Mouse (Mus musculus): ENCODE measurements at regions not wholly inside any gene's neighbourhood (a gene's known extent, or its start where the extent isn't known, plus 50 kb on each side); places are given as distances from the start of the nearest gene placed in this dataset.
A peak's percentile ranks its signal among the peaks of the same experiment; 100 is the strongest.
"Not testable (repeated sequence)": the region's sequence is repeated elsewhere in the genome, so short reads cannot be mapped to it uniquely, and the experiment has no call there.

DNA sequence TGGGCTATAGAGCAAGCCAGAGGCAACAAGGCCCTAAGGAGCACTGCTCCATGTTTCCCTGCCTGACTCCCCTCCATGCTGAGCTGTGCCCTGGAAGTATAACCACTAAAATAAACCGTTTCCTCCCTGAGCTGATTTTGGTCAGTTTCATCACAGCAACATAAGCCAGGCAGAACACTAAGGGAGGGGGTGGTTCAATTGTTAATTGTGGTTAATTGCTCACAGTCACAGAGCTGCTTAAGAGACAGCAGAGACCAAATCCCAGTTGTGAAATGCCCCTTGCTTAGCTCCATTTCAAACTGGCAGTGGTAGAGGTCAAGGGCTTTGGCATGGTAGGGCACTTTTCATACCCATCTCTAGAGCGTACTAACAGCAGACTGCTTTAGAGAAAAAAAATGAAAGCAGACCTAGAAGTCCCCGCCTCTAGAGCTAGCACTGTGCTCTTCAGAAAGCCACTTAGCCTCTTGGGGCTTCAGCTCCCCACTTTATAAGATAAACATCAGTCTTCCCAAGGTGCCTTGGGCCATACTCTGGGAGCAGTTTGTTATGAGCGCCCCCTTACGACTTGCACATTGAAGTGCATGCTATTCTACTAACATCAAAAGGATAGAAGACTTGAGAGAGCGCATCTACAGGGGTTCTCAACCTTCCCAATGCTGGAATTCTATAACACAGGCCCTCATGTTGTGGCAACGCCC is 380.3 kb upstream of the Zfp703 start:
- no peak for DNase-seq (ENCODE audit: low read depth, low spot score)

DNA sequence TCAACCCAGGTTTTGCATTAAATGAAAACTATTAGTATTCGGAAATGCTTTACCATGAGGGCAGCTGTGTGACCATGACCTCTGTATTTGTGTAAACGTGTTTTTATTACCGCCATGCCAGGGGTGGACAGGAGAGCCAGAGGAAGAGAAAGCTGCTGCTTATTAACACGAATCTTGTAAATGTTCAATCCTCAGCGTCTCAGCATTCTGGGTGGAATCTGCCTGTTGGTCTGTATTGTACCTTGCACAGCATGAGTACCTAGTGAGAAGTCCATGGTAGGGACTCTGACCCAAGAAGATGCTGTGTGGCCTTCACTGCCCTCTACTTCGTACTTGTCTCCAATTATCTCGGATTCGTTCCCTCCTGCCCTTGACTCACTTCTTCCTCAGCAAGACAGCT is 378.6 kb upstream of the Zfp703 start:
- no peak for DNase-seq (ENCODE audit: low read depth, low spot score)

- DNase-seq (ENCODE audit: low read depth, low spot score), result no peak
These were observed 377.0 kb upstream of the Zfp703 start for GRCm38 (mm10) chr8:26600127-26600526.

- no peak for DNase-seq (ENCODE audit: low read depth, low spot score)
These were observed 369.1 kb upstream of the Zfp703 start for GRCm38 (mm10) chr8:26608001-26608400.

DNA sequence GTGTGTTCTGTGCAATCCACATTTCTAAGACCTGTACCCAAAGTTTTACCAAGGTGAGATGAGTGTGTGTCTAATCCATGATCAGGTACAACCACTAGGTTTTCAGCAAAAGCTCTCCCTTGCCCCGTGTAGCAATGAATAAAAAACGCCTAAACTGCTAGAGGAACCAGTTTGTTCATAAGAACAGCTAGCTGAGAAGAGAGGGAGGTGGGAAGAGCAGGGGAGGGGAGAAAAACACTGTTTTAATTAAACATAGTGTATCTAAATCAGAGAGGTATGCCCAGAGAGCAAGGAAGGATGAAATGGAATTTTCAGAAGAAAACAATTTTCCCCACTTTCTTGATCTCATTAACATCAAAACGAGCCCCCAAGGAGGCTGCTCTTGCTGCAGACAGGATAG is 368.5 kb upstream of the Zfp703 start:
- no peak for DNase-seq (ENCODE audit: low read depth, low spot score)

- no peak for DNase-seq (ENCODE audit: low read depth, low spot score)
These were observed 365.0 kb upstream of the Zfp703 start for GRCm38 (mm10) chr8:26612153-26612552.

DNA sequence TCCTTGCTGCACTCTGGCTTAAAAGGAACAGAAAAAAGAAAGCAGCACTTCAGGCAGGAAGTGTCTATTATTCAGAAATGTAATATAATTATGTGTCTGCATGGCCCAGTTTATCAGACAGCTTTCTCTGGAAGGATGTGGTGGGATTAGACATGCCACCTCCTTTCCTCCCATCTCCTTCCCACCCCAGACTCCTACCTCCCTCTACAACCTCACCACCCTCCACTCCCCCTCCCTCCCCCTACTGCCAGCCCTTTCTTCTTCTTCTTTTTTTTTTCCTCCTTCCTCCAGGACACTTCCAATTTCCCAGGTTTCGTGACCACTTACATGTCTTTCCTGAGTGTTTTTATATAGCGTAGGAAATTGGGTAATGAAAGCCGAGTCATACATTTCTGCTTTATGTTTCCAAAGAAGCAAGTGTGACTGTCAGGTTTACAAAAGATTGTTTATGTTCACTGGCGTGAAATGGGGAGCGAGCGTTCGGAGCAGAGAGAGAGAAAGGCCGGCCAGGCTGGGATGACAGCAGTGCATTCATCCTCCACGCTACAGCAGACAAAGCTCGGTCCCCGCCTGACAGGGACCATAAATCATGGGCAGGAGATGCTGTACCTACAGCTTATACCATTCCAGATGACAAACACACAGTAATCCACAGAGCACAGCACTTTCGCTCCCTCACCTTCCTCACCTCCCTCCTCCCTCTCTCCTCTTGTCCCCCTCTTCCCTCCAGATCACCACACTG is 354.6 kb upstream of the Zfp703 start:
- DNase-seq (ENCODE audit: low read depth, low spot score), result no peak

GRCm38 (mm10) chr8:26626186-26626585 is 350.9 kb upstream of the Zfp703 start:
- DNase-seq (ENCODE audit: low read depth, low spot score), result no peak

DNA sequence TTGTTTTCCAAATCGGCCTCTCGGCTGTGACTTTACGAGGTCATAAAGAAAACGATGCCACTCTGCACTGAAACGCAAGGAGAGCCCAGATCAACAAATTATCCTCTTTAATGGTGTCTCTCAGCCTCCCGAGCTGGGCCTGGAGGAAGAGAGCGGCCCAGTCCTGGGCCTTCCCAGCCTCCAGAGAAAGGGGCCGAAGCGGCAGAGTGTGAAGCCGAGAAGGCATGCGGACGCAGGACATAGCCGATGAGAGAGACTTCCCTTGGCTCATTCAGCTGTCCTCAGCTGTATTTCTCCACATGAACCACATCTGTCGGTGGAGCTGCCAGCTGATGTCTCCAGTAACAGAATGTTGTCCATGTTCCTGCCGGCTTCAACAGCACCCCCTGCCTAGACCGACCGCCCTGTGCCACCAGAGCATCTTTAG is 350.5 kb upstream of the Zfp703 start:
- peak; percentile 27 for DNase-seq (ENCODE audit: low read depth, low spot score)

- DNase-seq (ENCODE audit: low read depth, low spot score), result no peak
These were observed 349.8 kb upstream of the Zfp703 start for GRCm38 (mm10) chr8:26627191-26627891.

GRCm38 (mm10) chr8:26630544-26630943 is 346.6 kb upstream of the Zfp703 start:
- no peak for DNase-seq (ENCODE audit: low read depth, low spot score)

DNA sequence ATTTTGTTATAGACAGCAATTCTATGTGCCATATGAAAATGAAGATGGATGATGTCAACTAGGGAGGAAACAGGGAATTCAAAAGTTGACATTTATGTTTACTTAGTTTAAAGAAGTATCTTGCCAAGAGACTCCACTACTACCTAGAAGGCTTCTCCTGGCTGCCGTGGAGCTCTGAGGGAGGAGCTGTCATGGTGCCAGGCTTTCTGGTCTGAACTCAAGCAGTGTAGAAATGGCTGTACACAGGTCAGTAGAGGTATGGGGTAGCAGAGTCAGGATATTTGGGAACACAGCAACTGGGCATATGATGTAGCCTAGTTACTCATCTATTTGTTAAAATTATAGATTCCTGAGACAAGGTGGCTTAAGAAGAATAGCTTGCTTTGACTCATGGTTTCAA is 341.4 kb upstream of the Zfp703 start:
- no peak for DNase-seq (ENCODE audit: low read depth, low spot score)

- not testable (repeated sequence) for DNase-seq (ENCODE audit: low read depth, low spot score)
These were observed 331.8 kb upstream of the Zfp703 start for GRCm38 (mm10) chr8:26645375-26645774.

GRCm38 (mm10) chr8:26650287-26650686 is 326.8 kb upstream of the Zfp703 start:
- DNase-seq (ENCODE audit: low read depth, low spot score), result no peak

DNA sequence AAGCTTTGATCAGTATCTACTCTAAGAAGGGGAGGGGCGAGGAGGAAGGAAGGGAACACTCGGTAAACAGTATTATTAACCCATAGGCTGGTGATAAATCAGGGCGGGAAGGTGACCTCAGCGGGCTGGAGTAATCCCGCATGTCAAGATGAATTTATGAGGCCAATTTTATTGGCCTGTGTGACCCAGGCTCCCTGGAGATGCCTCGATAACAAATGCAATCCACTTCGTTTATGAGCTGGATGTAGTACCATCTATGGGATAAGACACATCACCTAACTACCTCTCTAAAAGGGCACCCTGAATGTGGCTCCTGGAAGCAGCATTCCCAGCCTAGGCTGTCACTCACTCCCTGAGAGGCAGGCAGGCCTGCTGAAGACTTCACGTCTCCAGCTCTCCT is 321.2 kb upstream of the Zfp703 start:
- no peak for DNase-seq (ENCODE audit: low read depth, low spot score)

DNA sequence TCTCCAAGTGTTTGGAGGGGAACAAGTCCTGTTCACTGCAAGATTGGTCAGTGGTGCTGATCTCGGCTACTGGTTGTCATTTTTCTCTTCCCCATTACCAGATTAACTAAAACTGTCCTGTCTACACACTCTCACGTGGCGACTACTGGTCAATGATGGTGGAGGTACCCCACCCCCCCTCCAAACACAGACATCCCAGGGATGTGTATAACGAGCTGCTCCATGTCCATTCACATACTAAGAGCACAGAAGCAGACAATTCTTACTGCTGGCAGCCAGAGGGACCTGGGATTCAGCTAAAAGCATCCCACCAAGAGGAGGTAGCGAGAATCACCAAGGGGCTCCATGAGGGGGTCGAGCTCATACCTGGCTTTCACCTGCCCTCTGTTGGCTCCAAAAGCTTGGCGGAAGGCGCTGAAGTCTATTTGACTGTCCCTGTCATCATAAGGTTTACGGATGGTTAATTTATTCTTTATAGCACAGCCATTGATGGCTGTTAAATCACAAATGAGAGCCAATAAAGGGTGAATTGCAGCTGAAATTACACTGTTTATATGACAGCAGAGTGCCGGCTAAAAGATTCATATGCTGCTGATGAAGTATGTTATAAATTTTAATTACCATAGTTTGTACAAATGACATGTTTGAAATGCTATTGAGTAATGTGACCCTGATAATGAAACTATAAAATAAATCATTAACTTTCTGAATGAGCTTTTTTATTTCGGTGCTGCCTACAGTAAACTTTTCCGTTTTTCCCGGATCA is 320.6 kb upstream of the Zfp703 start:
- DNase-seq (ENCODE audit: low read depth, low spot score), result no peak

DNA sequence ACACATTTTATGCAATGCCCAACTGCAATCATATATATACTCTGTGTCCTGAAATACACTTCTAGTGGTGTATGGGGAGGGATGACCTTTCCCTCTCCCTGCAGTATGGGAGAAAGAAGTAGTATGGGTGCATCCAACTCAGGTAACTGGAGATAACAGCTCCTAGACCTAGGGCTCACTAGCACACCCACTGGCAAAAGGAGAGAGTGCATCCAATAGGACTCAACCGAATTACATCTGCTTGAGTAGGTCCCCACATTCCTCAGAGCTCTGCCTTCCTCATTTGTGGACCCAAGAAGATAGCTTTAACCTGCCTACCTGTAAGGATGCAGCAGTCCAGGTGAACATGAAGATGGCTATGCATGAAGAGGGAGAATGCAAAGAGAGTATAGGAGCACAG is 317.7 kb upstream of the Zfp703 start:
- DNase-seq (ENCODE audit: low read depth, low spot score), result no peak

DNA sequence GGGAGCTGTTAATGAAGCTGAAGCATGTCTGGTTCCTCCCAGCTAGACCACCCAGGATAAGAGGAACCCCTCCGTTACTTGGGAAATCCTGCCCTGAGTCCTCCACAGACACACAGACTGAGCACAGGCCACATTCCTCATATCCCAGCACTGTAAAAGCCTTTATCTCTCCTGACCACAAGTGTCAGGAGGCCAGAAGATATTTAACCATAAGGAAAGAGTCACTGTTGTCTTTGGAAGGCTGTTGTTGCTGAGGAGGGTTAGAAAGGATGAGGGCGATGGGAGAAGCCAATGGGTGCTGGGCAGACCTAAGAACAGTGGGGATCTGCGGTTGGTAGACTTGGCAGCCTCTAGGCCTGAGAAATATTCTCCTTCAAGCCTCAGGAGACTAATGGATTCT is 307.6 kb upstream of the Zfp703 start:
- DNase-seq (ENCODE audit: low read depth, low spot score), result no peak

DNA sequence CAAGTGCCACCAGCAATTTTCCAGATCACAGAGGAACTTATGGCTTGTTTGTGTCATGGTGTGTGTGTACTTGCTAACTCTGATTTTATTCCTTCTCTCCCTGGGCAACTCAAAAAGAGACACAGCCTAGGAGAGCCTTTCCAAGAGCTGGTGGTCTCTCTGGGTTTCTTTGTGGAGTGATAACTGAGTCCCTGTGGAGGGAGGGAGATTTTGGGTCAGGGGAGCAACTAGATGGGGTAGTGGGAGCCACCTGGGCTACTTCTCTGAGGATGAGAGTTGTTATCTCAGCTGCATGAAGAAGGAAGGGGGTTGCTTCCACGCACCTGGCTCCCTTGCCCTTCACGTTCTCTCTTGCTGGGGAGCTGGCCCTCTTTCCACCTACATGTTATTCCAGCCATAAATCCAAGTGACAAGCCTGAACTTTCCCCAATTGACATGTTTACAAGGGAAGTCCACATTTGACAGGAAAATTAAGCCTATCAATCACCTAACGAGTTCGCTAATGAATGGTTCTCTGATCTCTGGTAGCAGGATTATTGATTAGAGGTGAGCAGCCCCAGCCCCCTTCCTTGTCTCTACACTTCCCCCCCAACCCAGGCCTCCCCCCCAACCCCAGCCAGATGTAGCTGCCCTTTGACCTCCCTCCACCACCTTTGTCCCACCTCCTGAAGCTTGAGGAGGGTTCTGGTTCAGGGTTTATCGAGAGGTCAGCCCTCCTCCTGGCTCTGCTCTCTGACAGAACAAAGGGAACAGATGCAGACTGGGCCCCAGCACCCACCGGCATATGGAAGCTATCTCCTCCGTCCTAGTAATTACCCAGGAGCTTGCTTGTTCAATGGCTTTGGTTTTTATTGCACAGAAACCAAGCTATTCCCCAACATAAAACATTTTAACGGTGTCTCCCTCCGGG is 304.4 kb upstream of the Zfp703 start:
- DNase-seq (ENCODE audit: low read depth, low spot score), result no peak

GRCm38 (mm10) chr8:26677584-26678138 is 299.5 kb upstream of the Zfp703 start:
- DNase-seq (ENCODE audit: low read depth, low spot score), result no peak

Data from skeletal muscle tissue, adult 2 months (tissue).